Mouse (Mus musculus) midbrain, postnatal 0 days (tissue): ENCODE measurements around the gene Rims4. TPM values are rescaled to one million over a fixed set of nuclear protein-coding genes. Genes with fewer than 3 reads are reported as not detected.

ENCODE experiments used
- ATAC-seq: fragments of 200-750 bp; cut with Nextera tagmentation; 2 replicates; pipeline ENCODE4 v1.8.0; 2017; ENCODE audit warnings: moderate number of reproducible peaks, mild to moderate bottlenecking, moderate TSS enrichment, moderate library complexity; ENCODE audit not compliant: low FRiP score
- DNase-seq: peaks from one replicate; pipeline ENCODE4 v3.0.0-alpha.2; 2015; ENCODE audit warnings: low spot score
- H3K27ac ChIP-seq: fragments of 300-500 bp; sonication (generic); 2 replicates; pipeline ENCODE4 v1.5.1; 2014; ENCODE audit warnings: low read depth, mild to moderate bottlenecking, low read length, mixed read lengths
- H3K27me3 ChIP-seq: fragments of 300-500 bp; sonication (generic); 2 replicates; pipeline ENCODE4 v1.6.1; 2014; ENCODE audit warnings: low read length, control low read depth, mixed read lengths; ENCODE audit not compliant: insufficient read depth
- H3K36me3 ChIP-seq: fragments of 300-500 bp; sonication (generic); 2 replicates; pipeline ENCODE4 v1.6.1; 2014; ENCODE audit warnings: low read length, control low read depth, mixed read lengths; ENCODE audit not compliant: insufficient read depth
- H3K4me1 ChIP-seq: fragments of 300-500 bp; sonication (generic); 2 replicates; pipeline ENCODE4 v1.6.1; 2014; ENCODE audit warnings: mild to moderate bottlenecking, control low read depth, antibody characterized with exemption, low read length, mixed read lengths; ENCODE audit not compliant: insufficient read depth
- H3K4me2 ChIP-seq: fragments of 300-500 bp; sonication (generic); 2 replicates; pipeline ENCODE4 v1.6.1; 2014; ENCODE audit warnings: low read depth, mild to moderate bottlenecking, low read length, mixed read lengths; ENCODE audit not compliant: poor library complexity, severe bottlenecking
- H3K4me3 ChIP-seq: fragments of 300-500 bp; sonication (generic); 2 replicates; pipeline ENCODE4 v1.5.1; 2014; ENCODE audit warnings: low read depth, mild to moderate bottlenecking, low read length, moderate library complexity
- H3K9ac ChIP-seq: fragments of 300-500 bp; sonication (generic); replicated peaks from 2 replicates; pipeline ENCODE4 v1.6.1; 2014; ENCODE audit warnings: mild to moderate bottlenecking, low read length, moderate library complexity, mixed read lengths; ENCODE audit not compliant: poor library complexity, severe bottlenecking
- H3K9me3 ChIP-seq: fragments of 300-500 bp; sonication (generic); 2 replicates; pipeline ENCODE4 v1.6.1; 2016; ENCODE audit warnings: low read length, control low read depth
- CTCF ChIP-seq: IDR thresholded peaks from 2 replicates; pipeline ENCODE4 v1.5.1; 2016; ENCODE audit warnings: antibody characterized with exemption, mild to moderate bottlenecking
- WGBS: fragments of 180-500 bp; shearing (Covaris S2); extraction: QIAGEN DNeasy Blood & Tissue Kit; methylation state at CpG from one replicate; pipeline ENCODE4 v1.1.7; 2014; 5-methylcytosine and 5-hydroxymethylcytosine counted together
- polyA plus RNA-seq: library from polyadenylated mRNA; unstranded; fragments of >200 nt; fragmentation: Nextera tagmentation; extraction: Ambion mirVana; gene quantifications from 2 replicates; pipeline ENCODE4 v1.2.1, GENCODE M21; 2015
- total RNA-seq: library from RNA; depleted of rRNA; stranded (reverse); fragments of >200 nt; gene quantifications from 2 replicates; pipeline ENCODE4 v1.2.3, GENCODE M21; 2014

Gene Rims4
- total and polyA plus RNA-seq, 2 experiments from 2014 or later: 22.8 to 85.3 TPM

DNA sequence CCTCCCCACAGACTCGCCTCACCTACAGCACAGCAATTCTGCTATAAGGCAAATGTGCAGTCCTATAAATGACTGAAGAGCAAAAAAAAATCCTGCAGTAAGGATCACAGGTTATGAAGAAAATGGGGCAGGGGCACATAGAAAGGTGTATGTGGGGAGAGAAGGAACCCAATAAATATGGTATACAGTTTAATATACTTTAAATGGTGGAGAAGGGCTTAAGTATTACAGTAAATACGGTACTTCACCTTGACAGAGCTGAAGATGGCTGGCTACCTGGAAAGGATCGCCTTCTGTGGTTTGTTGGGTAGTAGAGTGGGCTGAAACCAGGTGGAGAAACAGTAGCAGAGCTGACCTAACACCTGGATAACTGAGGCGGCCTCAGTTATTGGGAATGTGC lies 47.2 kb downstream of the Rims4 start:
- no peak for TF ChIP-seq CTCF
- DNase-seq (no peak), ATAC-seq (no peak)
- Histone ChIP-seq H3K4me1 (no peaks in the 10 kb centered on the region), H3K36me3 (peaks cover 6% of the 10 kb centered on the region; the same call in 1 of the 2 replicates), H3K9me3 (no peaks in the 10 kb centered on the region), H3K4me2 (no peak overlapping the region), H3K27me3 (no peaks in the 10 kb centered on the region), H3K4me3 (no peak overlapping the region), H3K9ac (no peak overlapping the region), H3K27ac (no peak overlapping the region)
- WGBS: 90% methylated on average over 4 of the region's 4 CpGs

DNA sequence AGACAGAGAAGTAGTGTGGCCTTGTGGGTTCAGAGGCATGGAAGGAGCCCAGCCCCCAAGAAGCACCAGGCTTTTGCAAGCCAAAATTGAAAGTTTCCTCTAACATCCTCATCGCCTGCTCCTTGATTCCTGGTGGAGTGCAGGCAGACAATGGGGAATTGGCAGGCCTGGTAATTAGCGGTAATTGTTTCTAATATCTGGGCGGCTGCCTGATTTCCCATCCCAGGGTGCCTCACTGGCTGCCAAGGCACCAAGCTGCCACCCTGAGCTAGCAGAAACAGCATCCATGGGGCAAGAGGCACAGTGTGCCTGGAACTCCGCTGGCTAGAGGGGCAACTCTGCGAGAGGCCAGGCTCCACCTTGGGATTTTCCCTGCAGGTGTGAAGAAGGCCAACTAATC lies 48.7 kb downstream of the Rims4 start:
- H3K9ac ChIP-seq: no peak overlapping the region
- TF ChIP-seq CTCF: no peak
- no peak overlapping the region for H3K4me2 ChIP-seq
- no peak overlapping the region for H3K27ac ChIP-seq
- H3K27me3 ChIP-seq: no peaks in the 10 kb centered on the region
- DNase-seq (no peak), ATAC-seq (no peak)
- 69% methylated on average over 5 of the region's 5 CpGs for WGBS
- H3K4me1 ChIP-seq: no peaks in the 10 kb centered on the region
- peaks cover 6% of the 10 kb centered on the region; the same call in 1 of the 2 replicates for H3K36me3 ChIP-seq
- no peaks in the 10 kb centered on the region for H3K9me3 ChIP-seq
- H3K4me3 ChIP-seq: no peak overlapping the region

DNA sequence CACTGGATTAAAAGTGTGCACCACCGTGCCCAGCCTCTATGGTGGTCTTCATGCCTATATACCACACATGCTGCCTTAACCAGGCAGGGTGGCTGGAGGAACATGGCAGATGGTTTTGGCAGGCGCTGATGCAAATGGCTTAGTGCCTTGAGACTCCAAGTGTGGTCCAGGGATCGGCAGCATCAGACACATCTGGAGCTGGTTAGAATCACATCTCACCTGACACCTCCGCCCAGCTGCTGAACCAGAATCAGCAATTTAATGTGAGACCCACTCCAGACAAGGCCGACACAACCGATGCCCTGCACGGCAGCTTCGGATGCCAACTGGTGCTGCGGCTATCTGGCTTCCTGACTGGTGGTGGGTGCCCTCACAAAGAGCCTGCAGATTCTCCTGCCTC lies 52.4 kb downstream of the Rims4 start:
- Histone ChIP-seq H3K9ac (no peak overlapping the region), H3K4me3 (no peak overlapping the region), H3K4me2 (no peak overlapping the region), H3K27me3 (no peaks in the 10 kb centered on the region), H3K9me3 (no peaks in the 10 kb centered on the region), H3K27ac (no peak overlapping the region), H3K36me3 (0 out of 2 replicates have a peak, but pooled peaks cover 3% of the 10 kb centered on the region), H3K4me1 (no peaks in the 10 kb centered on the region)
- ATAC-seq: no peak
- 92% methylated on average over 9 of the region's 9 CpGs for WGBS
- no peak for DNase-seq
- no peak for TF ChIP-seq CTCF

DNA sequence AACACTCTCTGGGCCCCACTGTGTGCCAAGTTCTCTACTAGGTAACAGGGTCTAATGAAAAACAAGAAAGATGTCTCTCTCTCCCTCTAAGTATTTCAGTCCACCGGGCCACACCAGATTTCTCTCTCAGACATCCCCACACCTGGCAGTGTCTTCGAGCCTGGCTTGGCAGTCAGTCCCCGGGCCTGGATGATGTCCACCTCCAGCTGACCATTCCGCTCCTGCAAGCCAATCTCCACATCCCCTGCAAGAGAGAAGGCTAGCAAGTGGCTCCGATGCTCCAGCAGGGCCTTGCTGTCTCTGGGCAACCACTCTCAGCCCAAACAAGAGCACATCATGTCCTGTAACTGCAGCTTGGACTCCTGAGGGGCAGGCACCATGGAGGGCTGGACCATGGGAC lies 53.2 kb downstream of the Rims4 start:
- no peak overlapping the region for H3K27ac ChIP-seq
- no peak overlapping the region for H3K4me2 ChIP-seq
- no peak for TF ChIP-seq CTCF
- no peaks in the 10 kb centered on the region for H3K9me3 ChIP-seq
- ATAC-seq: no peak
- 0 out of 2 replicates have a peak, but pooled peaks cover 3% of the 10 kb centered on the region for H3K36me3 ChIP-seq
- H3K27me3 ChIP-seq: no peaks in the 10 kb centered on the region
- no peak overlapping the region for H3K4me3 ChIP-seq
- WGBS: 91% methylated on average over 5 of the region's 5 CpGs
- no peaks in the 10 kb centered on the region for H3K4me1 ChIP-seq
- DNase-seq: no peak
- no peak overlapping the region for H3K9ac ChIP-seq

DNA sequence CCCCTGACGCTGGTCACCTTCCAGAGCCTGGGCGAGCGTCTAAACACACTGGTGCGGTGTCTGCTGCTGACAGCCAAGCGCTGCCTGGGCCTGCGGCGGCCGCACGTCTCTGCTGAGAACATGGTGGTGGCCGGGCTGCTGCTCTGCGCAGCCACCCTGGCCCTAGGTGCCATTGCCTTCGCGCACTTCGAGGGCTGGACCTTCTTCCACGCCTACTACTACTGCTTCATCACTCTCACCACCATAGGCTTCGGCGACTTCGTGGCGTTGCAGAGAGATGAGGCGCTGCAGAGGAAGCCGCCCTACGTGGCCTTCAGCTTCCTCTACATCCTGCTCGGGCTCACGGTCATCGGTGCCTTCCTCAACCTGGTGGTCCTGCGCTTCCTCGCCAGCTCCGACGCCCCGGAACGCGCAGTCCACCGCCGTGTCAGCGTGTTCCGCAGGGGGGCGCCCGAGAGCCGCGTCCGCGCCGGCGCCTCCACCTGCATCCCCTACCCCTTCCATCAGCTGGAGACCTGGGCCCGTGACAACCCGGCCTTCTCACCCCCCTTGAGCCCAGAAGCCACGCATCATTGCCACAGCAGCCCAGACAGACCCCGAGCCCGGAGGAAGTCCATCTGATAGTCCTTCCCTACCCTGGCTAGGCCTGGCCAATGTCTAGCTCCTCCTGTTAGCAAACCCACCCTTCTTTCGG lies 60.1 kb downstream of the Rims4 start:
- peak overlapping the region; percentile 40 for H3K4me2 ChIP-seq
- 0 out of 2 replicates have a peak, but pooled peaks cover 3% of the 10 kb centered on the region for H3K4me1 ChIP-seq
- H3K9me3 ChIP-seq: no peaks in the 10 kb centered on the region
- 0 out of 2 replicates have a peak overlapping the region, but pooled peaks have one; percentile 24 for H3K9ac ChIP-seq
- 18% methylated on average over 49 of the region's 50 CpGs for WGBS
- H3K36me3 ChIP-seq: no peaks in the 10 kb centered on the region
- peaks cover 49% of the 10 kb centered on the region for H3K27me3 ChIP-seq
- DNase-seq: no peak
- no peak overlapping the region for H3K27ac ChIP-seq
- H3K4me3 ChIP-seq: peak overlapping the region; percentile 14; the same call in 1 of the 2 replicates
- peak; percentile 34; the same call in 1 of the 2 replicates for ATAC-seq
- peak; percentile 84 for TF ChIP-seq CTCF

DNA sequence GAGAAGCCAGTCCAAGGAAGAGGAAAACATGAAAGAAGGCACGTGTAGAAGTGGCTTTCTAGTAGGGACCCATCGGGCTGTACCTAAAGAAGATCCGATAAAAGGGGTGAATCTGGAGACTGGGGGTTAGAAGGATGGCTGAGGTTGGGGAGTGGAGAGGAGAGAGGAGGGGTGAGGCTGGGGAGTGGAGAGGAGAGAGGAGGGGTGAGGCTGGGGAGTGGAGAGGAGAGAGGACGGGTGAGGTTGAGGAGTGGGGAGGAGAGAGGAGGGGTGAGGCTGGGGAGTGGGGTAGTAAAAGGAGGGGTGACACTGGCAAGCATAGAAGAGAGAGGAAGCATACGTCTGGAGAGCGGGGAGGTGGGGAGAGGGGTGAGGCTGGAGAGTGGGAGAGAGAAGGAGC lies 61.2 kb downstream of the Rims4 start:
- no peak overlapping the region for H3K27ac ChIP-seq
- no peaks in the 10 kb centered on the region for H3K36me3 ChIP-seq
- peaks cover 55% of the 10 kb centered on the region for H3K27me3 ChIP-seq
- ATAC-seq (peak; percentile 59; the same call in 1 of the 2 replicates), DNase-seq (no peak)
- WGBS: 76% methylated on average over 6 of the region's 6 CpGs
- no peak for TF ChIP-seq CTCF
- no peak overlapping the region for H3K9ac ChIP-seq
- H3K4me2 ChIP-seq: no peak overlapping the region
- H3K4me1 ChIP-seq: 0 out of 2 replicates have a peak, but pooled peaks cover 3% of the 10 kb centered on the region
- H3K9me3 ChIP-seq: no peaks in the 10 kb centered on the region
- H3K4me3 ChIP-seq: no peak overlapping the region
